Comparison of ENCODE assay signal across 21 mouse cellular contexts in genomic region chr17:64689614-64690013, GRCm38 (mm10).
DNase-seq lines count a peak whose midpoint lies in the region; ATAC-seq lines count a peak whose summit lies in the region.
"Had no signal": no experiment of that assay in that cellular context is flagged by ENCODE, and none has a peak within 500 bp of the region (broad histone marks: within the 10 kb centered on the region; RNA-seq: fewer than 3 reads in every experiment).

No protein-coding gene starts in this region.

- DNase-seq in frontal cortex, postnatal 10 days (ENCODE audit: low spot score in 2 of 2), result no peak
- DNase-seq in frontal cortex, adult 2 months (ENCODE audit: extremely low spot score in 1 of 2, low spot score in 1 of 2), result peak; percentile 25 to 34
- no peak for DNase-seq in frontal cortex, postnatal 25 days (ENCODE audit: low spot score in 2 of 2)
- peak; percentile 56 for DNase-seq in brain, adult 2 months (ENCODE audit: low read depth, low spot score)
- DNase-seq in telencephalon, adult 2 months (ENCODE audit: low read depth, low spot score), result peak; percentile 55
- no peak for DNase-seq in kidney, adult 9 months
- DNase-seq in natural killer cell, adult 2 months (ENCODE audit: low spot score in 2 of 2), result no peak
- DNase-seq: adrenal gland, adult 2 months; adrenal gland, adult 8-10 months; adrenal gland, postnatal 10 days; adrenal gland, postnatal 14 days; adrenal gland, postnatal 25 days; adrenal gland, postnatal 36 days; B cell, adult 2 months; cerebellum, adult 11 months; cerebellum, adult 11-12 months; cerebellum, adult 18-20 months had no signal

- ATAC-seq in frontal cortex, adult (ENCODE audit: low TSS enrichment), result peak; percentile 86
- ATAC-seq: activated CD4-positive, CD25-positive, alpha-beta regulatory T cell, adult 4 months; CD4-positive, CD25-positive, alpha-beta regulatory T cell, adult 4 months; Patski had no signal

Comparison
In these comparisons a context has a peak if more than half of its experiments do, and no peak if none do; other contexts are left out.
1. DNase-seq: peak in frontal cortex, adult 2 months (2 of 2), brain, adult 2 months (single experiment) and telencephalon, adult 2 months (single experiment); none in frontal cortex, postnatal 10 days (0 of 2), frontal cortex, postnatal 25 days (0 of 2), kidney, adult 9 months (single experiment) and natural killer cell, adult 2 months (0 of 2).